Mouse (Mus musculus): ENCODE data around the gene Camk1g.

DNA sequence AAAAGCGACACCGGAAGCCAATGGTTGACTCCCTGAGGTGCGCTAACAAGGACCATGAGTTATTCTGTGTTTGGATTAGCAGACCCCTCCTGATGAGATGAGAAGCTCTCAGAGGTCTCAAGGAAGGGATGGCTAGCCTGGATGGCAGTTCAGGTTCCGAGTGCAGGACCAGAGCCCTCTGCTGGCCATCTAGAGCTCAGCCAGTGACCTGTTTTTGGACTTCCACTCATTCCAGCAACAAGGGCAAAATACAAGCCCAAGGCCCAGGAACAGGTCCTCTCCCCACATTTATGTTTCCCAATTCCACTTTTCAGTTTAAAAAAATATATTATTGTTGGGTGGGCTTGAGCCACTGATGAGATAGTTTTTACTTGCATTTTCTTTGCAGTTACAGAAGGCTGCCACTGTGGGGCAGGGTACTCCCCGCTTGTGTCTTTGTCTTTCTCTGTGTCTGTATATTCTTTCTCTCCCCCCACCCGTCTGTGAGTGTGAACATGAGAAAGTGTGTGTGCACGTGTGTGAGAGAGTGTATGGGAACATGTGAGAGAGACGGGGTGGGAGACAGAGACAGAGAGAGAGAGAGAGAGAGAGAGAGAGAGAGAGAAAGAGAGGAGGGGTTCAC is 12.9 kb upstream of the Camk1g start:
- TF ChIP-seq CTCF (IDR thresholded peaks at IDR 0.05) (peak; percentile 85), POLR2A (IDR thresholded peaks at IDR 0.05; ENCODE audit: insufficient read depth, low read depth, low read length) (no peak)

Measured in heart, adult 2 months (tissue).